Mouse (Mus musculus): ENCODE measurements around the gene Gm5136. TPM values are rescaled to one million over a fixed set of nuclear protein-coding genes. Genes with fewer than 3 reads are reported as not detected.
A peak's percentile ranks its signal among the peaks of the same experiment; 100 is the strongest.

The Gm5136 gene
- polyA plus RNA-seq, 1 experiment from 2014 or later, result not detected

DNA sequence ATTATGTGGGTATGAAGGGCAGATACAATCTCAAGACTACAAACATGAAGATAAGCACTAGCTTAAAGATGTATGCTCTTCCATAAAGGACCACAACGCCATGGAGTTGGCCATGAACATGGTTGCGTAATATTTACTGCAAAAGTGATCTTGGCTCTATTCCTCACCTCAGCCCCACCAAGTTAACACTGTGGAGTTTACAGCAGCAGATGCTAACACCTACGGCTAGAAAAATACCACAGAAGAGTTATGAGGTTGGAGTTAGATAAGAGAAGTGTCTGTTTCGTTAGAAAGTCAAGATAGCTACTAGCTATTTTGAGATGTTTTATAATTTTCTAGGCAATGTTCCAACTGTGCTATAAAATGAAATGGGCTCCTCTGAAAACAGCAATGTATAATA, 43.1 kb downstream of the Gm5136 start:
- Histone ChIP-seq H3K9me3 (replicated peaks; ENCODE audit: control insufficient read depth, low read length) (no peaks in the 10 kb centered on the region), H3K4me3 (ENCODE audit: low read length) (no peak overlapping the region), H3K27me3 (ENCODE audit: control insufficient read depth, insufficient read depth, low read length) (no peaks in the 10 kb centered on the region), H3K9ac (ENCODE audit: low read length) (no peak overlapping the region), H3K36me3 (ENCODE audit: control insufficient read depth, insufficient read depth) (no peaks in the 10 kb centered on the region), H3K27ac (ENCODE audit: low read length) (no peak overlapping the region), H3K4me1 (ENCODE audit: control insufficient read depth, insufficient read depth, low read length) (peaks cover 8% of the 10 kb centered on the region), H3K4me2 (ENCODE audit: low read depth, low read length) (no peak overlapping the region)
- no peak for ATAC-seq (replicated peaks; ENCODE audit: extremely low read depth, insufficient read depth, low FRiP score)
- 49% methylated on average over 4 of the region's 4 CpGs for WGBS

DNA sequence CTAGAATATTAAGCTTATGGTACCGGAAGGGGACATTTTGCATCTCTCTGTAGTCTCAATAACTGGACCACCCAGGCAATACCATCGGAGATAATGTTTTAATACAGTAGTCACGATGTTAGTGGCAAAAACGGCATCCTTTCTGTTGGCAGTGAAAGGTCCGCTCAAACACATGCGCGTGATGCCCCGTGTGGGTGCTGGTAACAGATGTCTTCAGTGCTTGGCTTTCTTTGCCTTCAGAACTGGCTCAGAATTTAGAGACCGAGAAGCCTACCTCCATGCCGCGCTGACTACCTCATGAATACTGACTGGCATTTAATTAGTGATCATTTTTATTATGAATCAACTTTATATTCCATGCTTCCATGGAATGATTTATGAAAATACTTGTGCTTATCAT, 44.9 kb downstream of the Gm5136 start:
- Histone ChIP-seq H3K36me3 (ENCODE audit: control insufficient read depth, insufficient read depth) (no peaks in the 10 kb centered on the region), H3K9ac (ENCODE audit: low read length) (no peak overlapping the region), H3K4me3 (ENCODE audit: low read length) (no peak overlapping the region), H3K27me3 (ENCODE audit: control insufficient read depth, insufficient read depth, low read length) (no peaks in the 10 kb centered on the region), H3K9me3 (replicated peaks; ENCODE audit: control insufficient read depth, low read length) (no peaks in the 10 kb centered on the region), H3K4me1 (ENCODE audit: control insufficient read depth, insufficient read depth, low read length) (peaks cover 14% of the 10 kb centered on the region), H3K4me2 (ENCODE audit: low read depth, low read length) (no peak overlapping the region), H3K27ac (ENCODE audit: low read length) (no peak overlapping the region)
- 96% methylated on average over 11 of the region's 11 CpGs for WGBS
- ATAC-seq (replicated peaks; ENCODE audit: extremely low read depth, insufficient read depth, low FRiP score), result no peak

DNA sequence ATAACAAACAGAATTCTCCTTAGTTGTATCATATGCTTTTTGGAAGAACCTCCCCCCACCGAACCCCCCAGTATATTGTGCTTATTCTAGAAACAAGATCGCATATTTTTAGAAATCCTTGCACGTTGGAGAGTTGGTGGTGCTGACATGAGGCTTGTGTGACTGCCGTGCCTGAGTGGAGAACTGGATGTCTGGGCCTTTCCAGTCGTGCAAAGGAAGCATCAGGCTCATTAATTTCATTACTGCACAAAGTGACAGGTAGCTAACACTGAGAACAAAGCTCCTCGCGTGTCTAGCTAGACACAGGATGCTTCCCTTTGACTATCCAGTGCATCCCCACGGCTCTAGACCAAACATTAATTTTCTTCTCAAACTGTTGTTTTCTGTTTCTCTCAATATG, 47.1 kb downstream of the Gm5136 start:
- Histone ChIP-seq H3K9ac (ENCODE audit: low read length) (no peak overlapping the region), H3K4me1 (ENCODE audit: control insufficient read depth, insufficient read depth, low read length) (peaks cover 14% of the 10 kb centered on the region), H3K9me3 (replicated peaks; ENCODE audit: control insufficient read depth, low read length) (no peaks in the 10 kb centered on the region), H3K4me3 (ENCODE audit: low read length) (no peak overlapping the region), H3K4me2 (ENCODE audit: low read depth, low read length) (no peak overlapping the region), H3K27me3 (ENCODE audit: control insufficient read depth, insufficient read depth, low read length) (no peaks in the 10 kb centered on the region), H3K36me3 (ENCODE audit: control insufficient read depth, insufficient read depth) (no peaks in the 10 kb centered on the region), H3K27ac (ENCODE audit: low read length) (no peak overlapping the region)
- 40% methylated on average over 8 of the region's 8 CpGs for WGBS
- peak; percentile 18; the same call in 1 of the 2 replicates for ATAC-seq (replicated peaks; ENCODE audit: extremely low read depth, insufficient read depth, low FRiP score)

DNA sequence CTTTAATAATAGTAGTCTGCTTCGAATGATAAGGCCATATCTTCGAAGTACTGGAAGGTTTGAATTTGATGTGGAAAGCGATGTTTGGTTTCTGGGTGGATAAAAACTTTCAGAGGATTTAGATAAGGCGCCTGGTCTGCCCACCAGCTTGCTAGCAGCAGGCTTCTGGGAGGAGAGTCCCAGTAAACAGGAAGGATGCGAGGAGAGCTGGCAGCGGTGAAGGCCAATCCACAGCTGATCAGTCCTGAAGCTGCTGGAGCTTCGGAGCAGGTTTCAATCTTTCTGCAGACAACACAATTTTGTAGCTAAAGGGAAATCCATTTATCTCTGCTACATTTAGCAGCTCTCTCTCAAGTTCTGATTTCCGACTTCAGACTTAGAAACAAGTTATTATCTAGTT, 47.9 kb downstream of the Gm5136 start:
- 51% methylated on average over 8 of the region's 8 CpGs for WGBS
- H3K27ac ChIP-seq (ENCODE audit: low read length), result no peak overlapping the region
- no peaks in the 10 kb centered on the region for H3K27me3 ChIP-seq (ENCODE audit: control insufficient read depth, insufficient read depth, low read length)
- H3K4me3 ChIP-seq (ENCODE audit: low read length), result no peak overlapping the region
- H3K9me3 ChIP-seq (replicated peaks; ENCODE audit: control insufficient read depth, low read length), result no peaks in the 10 kb centered on the region
- peaks cover 14% of the 10 kb centered on the region for H3K4me1 ChIP-seq (ENCODE audit: control insufficient read depth, insufficient read depth, low read length)
- H3K4me2 ChIP-seq (ENCODE audit: low read depth, low read length), result no peak overlapping the region
- H3K9ac ChIP-seq (ENCODE audit: low read length), result no peak overlapping the region
- H3K36me3 ChIP-seq (ENCODE audit: control insufficient read depth, insufficient read depth), result no peaks in the 10 kb centered on the region
- no peak for ATAC-seq (replicated peaks; ENCODE audit: extremely low read depth, insufficient read depth, low FRiP score)

DNA sequence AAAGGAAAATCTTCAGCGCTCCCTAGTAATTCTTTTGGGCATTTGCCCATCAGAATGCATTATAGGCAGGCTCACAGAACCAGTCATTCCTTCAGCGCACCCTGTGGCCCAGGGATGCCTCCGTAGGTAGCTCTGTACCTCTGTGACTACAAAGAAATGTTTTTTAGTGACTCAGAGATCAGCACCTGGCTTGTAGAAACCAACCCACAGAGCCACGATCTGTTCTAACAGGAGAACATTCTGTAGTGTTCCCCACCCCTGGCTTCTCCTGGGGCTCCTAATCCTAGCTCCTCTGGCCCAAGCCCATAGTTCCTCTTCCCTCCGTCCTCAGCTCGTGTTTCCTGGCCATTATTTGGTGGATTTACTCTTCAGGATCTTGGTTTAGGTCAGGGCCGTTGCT, 50.8 kb downstream of the Gm5136 start:
- Histone ChIP-seq H3K4me3 (ENCODE audit: low read length) (no peak overlapping the region), H3K9me3 (replicated peaks; ENCODE audit: control insufficient read depth, low read length) (no peaks in the 10 kb centered on the region), H3K4me1 (ENCODE audit: control insufficient read depth, insufficient read depth, low read length) (peaks cover 14% of the 10 kb centered on the region), H3K4me2 (ENCODE audit: low read depth, low read length) (no peak overlapping the region), H3K9ac (ENCODE audit: low read length) (no peak overlapping the region), H3K27me3 (ENCODE audit: control insufficient read depth, insufficient read depth, low read length) (no peaks in the 10 kb centered on the region), H3K27ac (ENCODE audit: low read length) (no peak overlapping the region), H3K36me3 (ENCODE audit: control insufficient read depth, insufficient read depth) (no peaks in the 10 kb centered on the region)
- no peak for ATAC-seq (replicated peaks; ENCODE audit: extremely low read depth, insufficient read depth, low FRiP score)
- 74% methylated on average over 7 of the region's 7 CpGs for WGBS
